Mouse (Mus musculus) thymus, postnatal 36 days (tissue): ENCODE measurements around the gene Ipp.

Experiments used
- DNase-seq, 2 experiments: peaks; one replicate each; pipeline ENCODE4 v3.0.0; 2022; ENCODE audit warnings: mixed read lengths in 2 of 2

Gene Ipp

GRCm38 (mm10) chr4:116507425-116508218 lies at the start of gene Ipp:
Gene Ipp, plus strand, starts transcription at chr4:116507549.
- peak; percentile 96 to 97 for DNase-seq

DNA sequence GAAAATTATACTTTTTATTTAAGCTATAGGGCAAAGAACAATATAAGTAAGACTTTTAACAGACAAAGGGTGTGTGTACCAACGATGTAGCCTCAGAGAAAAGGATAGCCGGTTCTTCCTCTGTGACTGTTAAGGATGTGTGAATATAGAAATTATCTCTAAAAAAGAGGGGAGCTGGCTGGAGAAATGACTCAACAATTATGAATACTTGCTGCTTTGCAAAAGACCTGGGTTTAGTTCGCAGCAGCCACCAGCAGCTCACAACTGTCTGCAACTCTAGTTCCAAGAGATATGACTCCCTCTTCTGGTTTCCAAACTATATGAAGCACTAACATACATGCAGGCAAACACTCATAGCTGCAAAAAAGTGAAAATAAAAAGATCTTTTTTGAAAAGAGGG lies 45.4 kb upstream of the Ipp start:
- DNase-seq, result no peak

GRCm38 (mm10) chr4:116463231-116464125 lies 43.9 kb upstream of the Ipp start:
- peak; percentile 46 to 69 for DNase-seq

DNA sequence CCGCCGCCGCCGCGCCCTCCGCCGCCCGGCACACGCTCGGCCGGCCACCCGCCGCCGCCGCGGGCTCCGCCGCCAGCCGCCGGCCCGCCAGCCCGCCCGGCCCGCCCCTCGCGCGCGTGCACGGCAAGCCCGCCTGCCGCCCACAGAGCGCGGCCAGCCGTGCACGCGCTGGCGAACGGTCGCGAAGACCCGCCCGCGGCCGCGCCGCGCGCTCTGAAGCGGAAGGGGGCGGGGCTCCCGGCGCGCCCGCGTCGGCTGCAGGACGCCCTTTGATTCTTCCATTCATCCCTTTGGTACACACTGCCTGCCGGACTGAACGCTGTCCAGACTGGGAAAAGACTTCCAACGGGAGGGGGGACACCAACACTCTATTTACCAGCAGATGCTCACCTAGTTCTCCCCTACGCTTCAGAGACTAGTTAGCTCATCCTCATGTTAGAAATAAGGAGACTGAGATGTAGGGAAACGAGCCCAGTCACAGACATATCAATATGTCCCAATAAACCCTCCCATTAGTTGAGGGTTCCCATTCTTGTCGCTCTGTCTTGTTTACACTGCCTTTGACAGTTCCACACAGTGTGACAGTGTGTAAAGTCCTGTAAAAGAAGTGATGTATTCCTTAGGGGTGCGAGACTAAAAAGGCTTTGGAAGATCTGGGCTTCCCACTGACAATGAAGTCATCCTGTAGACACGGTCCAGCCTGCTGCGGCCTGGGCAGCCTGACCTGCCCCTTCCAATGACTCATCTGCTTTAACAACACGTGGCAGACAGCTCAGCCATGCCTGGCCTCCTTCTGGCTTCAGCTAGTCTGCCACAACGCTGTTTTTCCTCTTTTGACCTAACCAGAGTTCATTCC lies 43.0 kb upstream of the Ipp start, which contains the start of gene Mast2:
Gene Mast2 (minus strand): TSS at position 58 of the 856 bp plus-strand sequence.
- DNase-seq, result peak; percentile 77 to 85

DNA sequence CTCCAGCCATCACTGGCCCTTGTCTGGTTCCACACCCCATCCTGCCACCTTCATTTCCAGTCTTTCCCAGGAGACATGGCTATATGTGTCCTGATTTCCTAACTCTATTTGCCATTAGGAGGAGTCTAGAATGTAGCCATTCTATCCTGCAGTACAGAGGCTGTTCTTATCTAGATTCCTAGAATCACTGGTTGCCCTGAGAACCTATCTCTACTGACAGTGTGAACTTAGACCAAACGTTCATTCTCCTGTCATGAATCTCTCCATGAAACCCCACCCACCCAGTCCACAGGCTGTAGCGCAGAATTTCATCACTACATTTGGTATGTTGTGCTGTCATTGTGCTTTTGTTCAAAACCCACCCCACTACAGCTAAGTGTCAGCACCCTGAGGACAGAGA lies 26.0 kb upstream of the Ipp start:
- DNase-seq, result no peak

DNA sequence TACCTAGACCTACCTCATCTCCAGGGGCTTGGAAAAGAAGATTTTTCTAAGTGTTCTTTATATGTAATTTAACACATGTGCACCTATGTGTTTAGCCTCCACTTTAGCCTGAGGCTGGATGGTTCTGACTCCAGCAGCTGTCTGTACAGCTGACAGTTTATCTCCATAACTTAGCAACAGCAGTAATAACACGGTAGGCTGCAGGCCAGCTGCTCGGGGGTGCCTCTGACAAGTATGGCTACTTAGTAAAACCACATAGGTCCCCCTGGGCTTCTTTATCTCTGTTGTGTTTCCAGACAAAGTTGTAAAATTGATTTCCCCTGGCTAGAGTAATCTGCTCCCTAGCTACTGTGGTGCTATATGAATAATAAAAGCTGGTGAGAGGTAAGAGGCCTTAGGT lies 23.9 kb upstream of the Ipp start:
- DNase-seq, result no peak

GRCm38 (mm10) chr4:116491119-116491536 lies 16.2 kb upstream of the Ipp start:
- DNase-seq, result no peak

GRCm38 (mm10) chr4:116491886-116492285 lies 15.5 kb upstream of the Ipp start:
- no peak for DNase-seq

DNA sequence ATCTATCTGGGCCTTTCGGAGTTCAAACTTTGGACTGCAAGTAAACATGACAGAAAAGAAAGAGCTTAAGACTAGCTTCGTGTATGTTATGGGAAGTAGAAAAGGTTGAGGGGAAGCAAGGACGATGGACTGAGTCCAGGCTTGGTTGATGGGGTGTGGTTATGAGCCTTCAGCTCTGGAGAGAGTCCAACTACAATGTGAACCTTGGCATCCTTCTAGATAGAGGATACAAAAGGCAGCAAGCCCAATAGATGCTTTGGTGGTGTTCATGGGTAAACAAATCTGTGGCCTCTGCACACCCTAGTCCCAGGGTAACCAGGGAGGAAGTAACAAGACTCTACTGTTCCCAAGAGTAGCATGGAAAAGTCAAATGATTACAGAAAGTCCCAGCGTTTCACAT lies 14.9 kb upstream of the Ipp start:
- DNase-seq, result no peak

- DNase-seq, result no peak
Measured at GRCm38 (mm10) chr4:116493646-116494045, 13.7 kb upstream of the Ipp start.

DNA sequence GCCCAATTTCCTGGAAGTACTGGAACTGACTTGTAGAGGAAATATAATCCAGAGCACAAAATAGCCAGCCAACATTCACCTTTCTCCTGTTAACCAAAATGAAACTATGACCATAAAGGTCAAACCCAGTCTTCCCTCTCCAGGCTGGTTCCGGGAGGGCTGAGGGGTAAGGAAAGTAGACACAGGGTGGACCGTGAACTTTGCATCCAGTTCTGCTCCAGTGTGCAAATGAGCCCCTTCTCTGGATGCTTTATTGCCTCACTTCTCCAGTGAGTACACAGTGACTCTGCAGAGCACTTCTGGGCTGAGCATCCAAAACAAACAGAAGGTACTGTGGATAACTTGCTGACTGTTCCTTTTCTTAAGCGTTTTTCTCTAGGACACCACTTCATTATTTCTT lies 7.4 kb upstream of the Ipp start:
- DNase-seq, result no peak

DNA sequence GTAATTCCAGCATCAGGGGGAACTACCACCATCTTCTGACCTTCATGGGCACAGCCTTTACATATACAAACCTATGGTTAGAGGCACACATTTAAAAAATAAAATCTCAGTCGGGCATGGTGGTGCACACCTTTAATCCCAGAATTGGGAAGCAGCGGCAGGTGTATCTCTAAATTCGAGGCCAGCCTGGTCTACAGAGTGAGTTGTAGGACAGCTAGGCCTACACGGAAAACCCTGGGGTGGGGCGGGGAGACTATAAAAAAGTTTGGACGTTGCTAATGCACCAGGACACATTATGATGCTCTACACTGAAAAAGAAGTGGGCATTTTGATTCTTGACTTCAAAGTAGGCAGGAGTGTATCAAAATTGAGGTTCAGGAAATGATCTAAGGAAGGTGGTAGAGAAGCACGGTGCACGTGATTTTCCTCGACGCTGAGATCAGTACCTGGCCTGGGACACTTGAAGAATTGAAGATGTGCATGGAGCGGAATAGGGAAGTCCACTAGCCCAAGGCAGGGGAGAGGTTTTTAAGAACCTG lies 394 bp upstream of the Ipp start:
- DNase-seq, result no peak

GRCm38 (mm10) chr4:116531109-116531508 lies 23.8 kb downstream of the Ipp start:
- DNase-seq, result no peak

DNA sequence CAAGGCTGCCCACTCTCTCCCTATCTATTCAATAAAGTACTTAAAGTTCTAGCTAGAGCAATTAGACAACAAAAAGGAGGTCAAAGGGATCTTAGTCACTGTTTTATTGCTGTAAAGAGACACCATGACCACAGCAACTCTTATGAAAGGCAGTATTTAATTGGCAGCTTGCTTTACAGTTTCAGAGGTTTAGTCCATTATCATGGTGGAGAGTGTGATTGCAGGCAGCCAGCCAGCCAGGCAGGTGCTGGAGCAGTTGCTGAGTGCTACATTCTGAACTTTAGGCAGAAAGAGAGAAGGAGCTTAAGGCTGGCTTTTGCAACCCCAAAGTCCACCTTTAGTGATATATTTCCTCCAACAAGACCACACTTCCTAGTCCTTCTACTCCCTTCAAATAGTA lies 29.0 kb downstream of the Ipp start:
- no peak for DNase-seq

- no peak for DNase-seq
Measured at GRCm38 (mm10) chr4:116537737-116538136, 30.4 kb downstream of the Ipp start.

DNA sequence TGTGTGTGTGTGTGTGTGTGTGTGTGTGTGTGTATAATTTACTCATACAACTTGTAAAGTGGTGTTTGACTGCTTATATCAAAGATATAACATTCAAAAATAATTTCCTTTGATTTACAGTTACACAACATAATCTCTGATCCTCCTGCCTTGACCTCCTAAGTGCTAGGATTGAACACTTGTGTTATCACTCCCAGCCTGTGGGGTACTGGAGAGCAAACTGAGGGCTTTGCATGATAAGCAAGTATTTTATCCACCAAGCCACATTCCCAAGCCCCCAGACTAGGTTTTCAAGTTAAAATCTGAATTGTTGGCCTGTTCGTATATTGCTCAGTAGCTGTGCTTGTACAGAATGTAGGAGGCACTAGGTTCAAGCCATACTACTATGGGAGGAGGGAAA lies 43.1 kb downstream of the Ipp start:
- no peak for DNase-seq

- no peak for DNase-seq
Measured at GRCm38 (mm10) chr4:116553035-116553434, 45.7 kb downstream of the Ipp start.

GRCm38 (mm10) chr4:116555413-116556300 lies 48.3 kb downstream of the Ipp start, which contains the start of gene Tmem69:
Gene Tmem69, minus strand, starts transcription at chr4:116555936.
- DNase-seq, result peak; percentile 70 to 73

DNA sequence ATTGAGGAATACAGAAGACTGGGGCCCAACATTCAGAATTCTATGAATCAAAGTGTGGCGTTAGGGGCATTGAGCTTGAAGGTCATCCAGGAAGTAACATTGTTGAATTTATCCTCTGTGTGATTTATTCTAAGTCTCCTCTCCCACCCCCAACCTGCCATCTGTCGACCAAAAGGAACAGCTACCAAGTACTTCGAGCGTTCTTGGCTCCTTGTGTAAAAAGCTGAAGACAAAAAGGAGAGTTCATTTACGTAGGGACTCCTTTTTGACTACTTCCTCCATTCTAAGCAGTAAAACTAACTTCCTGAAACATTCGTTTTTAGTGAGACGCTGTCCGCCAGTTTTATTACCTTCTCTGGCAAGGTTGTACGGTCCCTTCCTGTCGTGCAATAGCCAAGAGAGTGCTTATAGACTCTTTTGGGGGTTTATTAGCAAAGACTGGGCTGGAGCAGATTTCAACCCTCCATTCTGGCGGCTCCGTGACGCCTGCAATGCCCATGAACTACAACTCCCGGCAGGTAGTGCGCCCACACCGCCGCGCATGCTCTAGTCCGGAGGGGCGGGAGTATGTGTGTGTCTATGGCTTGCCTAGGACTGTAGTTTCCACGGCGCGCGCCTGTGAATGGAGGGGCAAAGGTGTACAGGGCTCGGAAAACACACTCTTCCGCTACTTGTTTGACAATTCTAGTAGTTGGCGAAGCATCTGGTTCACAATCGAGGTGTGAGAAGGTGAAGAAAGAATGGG lies 49.4 kb downstream of the Ipp start:
- peak; percentile 92 to 94 for DNase-seq

DNA sequence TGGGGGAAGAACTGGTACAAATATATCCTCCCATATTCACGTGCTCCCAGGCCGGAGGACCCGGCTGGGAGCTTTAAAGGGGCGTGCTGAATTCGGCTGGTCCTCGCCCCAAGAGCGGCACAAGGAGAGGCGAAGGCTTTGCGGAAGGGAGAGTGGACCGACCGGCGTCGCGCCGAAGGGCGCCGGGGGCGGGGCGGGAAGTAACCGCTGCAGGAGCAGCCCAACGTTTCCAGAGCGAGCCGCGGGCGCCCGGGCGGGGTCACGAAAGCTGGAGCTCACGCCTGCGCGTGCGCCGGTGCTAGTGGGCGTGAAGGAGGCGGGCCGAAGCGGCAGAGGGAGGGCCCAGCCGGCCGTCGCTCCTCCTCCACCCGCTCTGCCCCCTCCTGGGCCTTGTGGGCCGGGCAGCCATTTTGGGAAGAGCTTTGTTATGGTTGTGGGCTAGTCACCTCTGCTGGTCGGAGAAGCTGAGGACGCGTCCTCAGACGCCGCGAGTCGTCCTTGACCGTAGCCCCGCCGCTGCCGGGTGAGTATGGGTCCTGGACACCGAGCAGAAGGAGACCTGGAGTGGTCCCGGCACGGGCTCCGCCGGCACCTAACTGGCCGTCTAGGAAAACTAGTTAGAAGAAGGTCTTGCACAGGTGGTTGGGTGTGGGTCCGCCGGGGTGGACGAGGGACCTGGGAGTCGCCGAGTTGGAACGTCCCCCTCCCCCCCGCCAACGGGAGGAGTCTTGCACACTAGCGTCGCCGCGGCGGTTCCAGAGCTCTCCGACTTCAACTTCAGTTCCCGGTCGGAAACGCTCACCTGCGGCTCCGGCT lies 50.2 kb downstream of the Ipp start, which contains the start of gene Gpbp1l1:
Gene Gpbp1l1 (plus strand): TSS at position 353 of the 816 bp plus-strand sequence.
- DNase-seq, result peak; percentile 98
